Mouse (Mus musculus) liver, postnatal 0 days (tissue): ENCODE measurements around the gene Naa80.

Experiments used
- CTCF ChIP-seq: sonication (generic); IDR thresholded peaks from 2 replicates; pipeline ENCODE4 v1.5.1; 2016; ENCODE audit warnings: antibody characterized with exemption, low read depth
- EP300 ChIP-seq: IDR thresholded peaks from 2 replicates; pipeline ENCODE4 v1.6.1; 2016; ENCODE audit warnings: antibody characterized with exemption, low read depth, mild to moderate bottlenecking

- no peak for TF ChIP-seq CTCF
- TF ChIP-seq EP300, result no peak
Measured at GRCm38 (mm10) chr9:107539940-107540339, 38.7 kb upstream of the Naa80 start.
